Mouse (Mus musculus): ENCODE measurements around the gene Plekhn1. TPM values are rescaled to one million over a fixed set of nuclear protein-coding genes. Genes with fewer than 3 reads are reported as not detected.

Gene Plekhn1
- polyA plus RNA-seq, 1 experiment from 2014 or later = 23.9 TPM

DNA sequence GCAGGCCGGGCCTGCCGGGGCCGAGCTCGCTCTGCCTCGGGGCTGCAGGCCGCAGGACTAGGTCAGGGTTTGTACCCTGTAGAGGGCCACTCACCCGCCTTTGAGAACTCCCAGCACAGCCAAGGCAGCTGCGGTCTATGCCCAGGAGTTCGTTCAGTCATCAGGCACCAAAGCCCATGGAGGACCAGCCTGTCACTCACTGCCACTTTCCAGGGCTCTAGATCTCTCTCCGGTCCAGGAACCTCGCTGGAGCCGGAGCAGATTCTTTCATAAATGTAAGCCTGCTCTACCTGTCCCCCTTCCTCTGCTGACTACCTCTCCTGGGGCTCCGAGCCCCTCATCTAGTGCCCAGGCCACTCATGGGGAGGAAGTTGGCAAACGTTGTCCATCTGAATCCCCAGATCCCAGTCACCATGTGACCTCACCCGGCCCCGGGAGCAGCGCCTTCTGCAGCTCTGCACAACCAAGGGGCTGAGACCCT is 596 bp downstream of the Plekhn1 start:
- peak overlapping the region; percentile 91 for H3K27ac ChIP-seq (replicated peaks)
- no peaks in the 10 kb centered on the region for H3K9me3 ChIP-seq
- peaks cover 21% of the 10 kb centered on the region for H3K4me1 ChIP-seq
- peak overlapping the region; percentile 69 for H3K4me3 ChIP-seq
- peaks cover 65% of the 10 kb centered on the region for H3K36me3 ChIP-seq (replicated peaks)
- H3K27me3 ChIP-seq (replicated peaks; ENCODE audit: low read depth, poor library complexity, severe bottlenecking) = no peaks in the 10 kb centered on the region
- DNase-seq (ENCODE audit: low spot score) = peak; percentile 69
- WGBS = 2% methylated on average over 17 of the region's 17 CpGs

DNA sequence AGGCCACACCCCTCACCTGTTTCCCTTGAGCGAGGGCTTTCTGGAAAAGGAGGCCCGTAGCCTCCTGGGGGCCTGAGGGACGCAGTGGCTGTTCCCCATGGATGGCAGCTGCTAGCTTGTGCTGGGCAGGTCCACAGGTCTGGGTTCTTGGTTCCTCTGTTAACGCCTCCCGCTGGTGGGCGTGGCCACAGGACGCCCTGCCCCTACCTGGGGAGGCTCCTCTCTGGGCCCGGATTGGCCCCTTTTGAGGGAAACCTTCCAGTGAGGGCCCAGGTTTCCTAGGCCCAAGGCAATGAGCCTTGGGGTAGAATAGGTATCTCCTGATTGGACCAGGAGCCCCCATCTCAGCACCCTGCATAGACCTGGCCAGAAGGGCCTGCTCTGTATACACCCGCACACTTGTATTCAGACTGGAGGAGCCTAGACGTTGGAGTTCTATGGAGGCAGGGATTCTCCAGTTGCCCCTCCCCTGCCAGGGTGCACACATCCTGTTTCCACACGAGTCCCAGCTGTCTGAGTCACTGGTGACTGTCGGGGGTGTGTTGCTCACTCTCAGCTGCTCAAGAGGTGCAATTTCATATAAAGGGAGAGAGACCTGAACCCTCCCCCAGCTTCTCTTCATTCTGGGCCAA is 6.1 kb downstream of the Plekhn1 start:
- no peak for DNase-seq (ENCODE audit: low spot score)
- Histone ChIP-seq H3K27ac (replicated peaks) (peak overlapping the region; percentile 30; the same call in 1 of the 2 replicates), H3K9me3 (no peaks in the 10 kb centered on the region), H3K4me1 (peaks cover 16% of the 10 kb centered on the region), H3K27me3 (replicated peaks; ENCODE audit: low read depth, poor library complexity, severe bottlenecking) (no peaks in the 10 kb centered on the region), H3K36me3 (replicated peaks) (peaks cover 50% of the 10 kb centered on the region), H3K4me3 (peak overlapping the region; percentile 33)
- 24% methylated on average over 12 of the region's 12 CpGs for WGBS

GRCm38 (mm10) chr4:156227752-156228392 is 6.8 kb downstream of the Plekhn1 start:
- 33% methylated on average over 18 of the region's 18 CpGs for WGBS

DNA sequence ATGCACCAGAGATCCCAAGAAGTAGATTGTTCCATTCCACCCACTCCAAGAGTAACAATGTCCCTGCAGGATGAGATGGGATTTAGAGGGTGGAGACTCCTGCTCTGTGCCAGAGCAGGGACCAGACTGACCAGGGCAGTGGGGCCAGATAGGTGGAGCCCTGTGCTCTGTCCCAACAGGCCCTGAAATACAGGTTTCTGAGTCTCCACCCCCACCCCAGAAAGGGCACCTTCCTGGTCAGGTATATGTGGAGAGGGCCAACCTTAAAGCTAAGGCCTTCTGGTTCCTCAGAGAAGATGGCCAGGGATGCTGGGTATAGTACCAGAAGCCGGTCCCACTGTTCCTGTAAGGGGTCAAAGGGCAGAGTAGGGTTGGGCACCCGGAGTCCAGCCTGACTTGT is 10.4 kb downstream of the Plekhn1 start:
- Histone ChIP-seq H3K4me1 (peaks cover 11% of the 10 kb centered on the region), H3K27ac (replicated peaks) (no peak overlapping the region), H3K9me3 (no peaks in the 10 kb centered on the region), H3K36me3 (replicated peaks) (peaks cover 19% of the 10 kb centered on the region), H3K27me3 (replicated peaks; ENCODE audit: low read depth, poor library complexity, severe bottlenecking) (no peaks in the 10 kb centered on the region), H3K4me3 (no peak overlapping the region)
- no peak for DNase-seq (ENCODE audit: low spot score)
- WGBS = 81% methylated on average over 2 of the region's 2 CpGs

More at GRCm38 (mm10) chr4:156227752-156228392, 6.8 kb downstream of the Plekhn1 start:
- Histone ChIP-seq H3K4me3 (peak overlapping the region; percentile 33), H3K36me3 (replicated peaks) (peaks cover 45% of the 10 kb centered on the region), H3K9me3 (no peaks in the 10 kb centered on the region), H3K27ac (replicated peaks) (peak overlapping the region; percentile 30; the same call in 1 of the 2 replicates), H3K4me1 (peaks cover 11% of the 10 kb centered on the region), H3K27me3 (replicated peaks; ENCODE audit: low read depth, poor library complexity, severe bottlenecking) (no peaks in the 10 kb centered on the region)
- no peak for DNase-seq (ENCODE audit: low spot score)

DNA sequence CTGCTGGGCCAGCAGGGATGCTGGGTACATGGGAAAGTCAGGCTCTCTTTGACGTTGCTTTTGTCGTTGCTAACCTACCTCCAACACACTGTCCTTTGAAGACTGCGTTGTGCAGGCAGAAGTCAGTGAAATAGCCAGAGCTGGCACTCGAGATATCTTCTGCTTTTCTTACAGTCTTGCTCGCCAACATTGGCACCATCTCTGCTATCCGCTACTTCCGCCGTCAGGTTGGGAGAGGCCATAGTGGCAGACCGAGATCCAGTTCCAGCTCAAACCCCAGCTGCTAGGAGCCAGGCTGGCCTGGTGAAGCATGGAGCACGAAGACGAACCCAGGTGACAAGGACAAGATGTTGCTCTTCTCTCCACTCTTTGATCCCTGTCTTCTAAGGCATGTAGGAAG is 14.7 kb downstream of the Plekhn1 start:
- no peaks in the 10 kb centered on the region for H3K9me3 ChIP-seq
- H3K27ac ChIP-seq (replicated peaks) = no peak overlapping the region
- 90% methylated on average over 11 of the region's 11 CpGs for WGBS

GRCm38 (mm10) chr4:156217838-156218237 is 16.8 kb downstream of the Plekhn1 start:
- Histone ChIP-seq H3K36me3 (replicated peaks) (peaks cover 10% of the 10 kb centered on the region; the same call in 1 of the 2 replicates), H3K9me3 (no peaks in the 10 kb centered on the region), H3K4me1 (peaks cover 5% of the 10 kb centered on the region; the same call in 1 of the 2 replicates), H3K27me3 (replicated peaks; ENCODE audit: low read depth, poor library complexity, severe bottlenecking) (no peaks in the 10 kb centered on the region), H3K27ac (replicated peaks) (no peak overlapping the region), H3K4me3 (no peak overlapping the region)
- WGBS = 82% methylated on average over 16 of the region's 16 CpGs
- DNase-seq (ENCODE audit: low spot score) = no peak

More for the DNA sequence above, 14.7 kb downstream of the Plekhn1 start:
- Histone ChIP-seq H3K36me3 (replicated peaks) (peaks cover 10% of the 10 kb centered on the region; the same call in 1 of the 2 replicates), H3K4me1 (peaks cover 5% of the 10 kb centered on the region; the same call in 1 of the 2 replicates), H3K27me3 (replicated peaks; ENCODE audit: low read depth, poor library complexity, severe bottlenecking) (no peaks in the 10 kb centered on the region), H3K4me3 (no peak overlapping the region)
- no peak for DNase-seq (ENCODE audit: low spot score)

GRCm38 (mm10) chr4:156217022-156217669 is 17.5 kb downstream of the Plekhn1 start:
- Histone ChIP-seq H3K36me3 (replicated peaks) (peaks cover 5% of the 10 kb centered on the region; the same call in 1 of the 2 replicates), H3K9me3 (no peaks in the 10 kb centered on the region), H3K4me1 (peaks cover 5% of the 10 kb centered on the region; the same call in 1 of the 2 replicates), H3K4me3 (no peak overlapping the region), H3K27ac (replicated peaks) (no peak overlapping the region), H3K27me3 (replicated peaks; ENCODE audit: low read depth, poor library complexity, severe bottlenecking) (no peaks in the 10 kb centered on the region)
- WGBS = 82% methylated on average over 16 of the region's 16 CpGs
- no peak for DNase-seq (ENCODE audit: low spot score)

GRCm38 (mm10) chr4:156216196-156216595 is 18.5 kb downstream of the Plekhn1 start:
- peaks cover 5% of the 10 kb centered on the region; the same call in 1 of the 2 replicates for H3K4me1 ChIP-seq
- H3K27ac ChIP-seq (replicated peaks) = no peak overlapping the region
- H3K27me3 ChIP-seq (replicated peaks; ENCODE audit: low read depth, poor library complexity, severe bottlenecking) = no peaks in the 10 kb centered on the region
- no peaks in the 10 kb centered on the region for H3K9me3 ChIP-seq
- H3K4me3 ChIP-seq = no peak overlapping the region
- no peak for DNase-seq (ENCODE audit: low spot score)
- H3K36me3 ChIP-seq (replicated peaks) = no peaks in the 10 kb centered on the region; the same call in 1 of the 2 replicates
- WGBS = 91% methylated on average over 2 of the region's 2 CpGs

- DNase-seq (ENCODE audit: low spot score) = no peak
- no peak within 1 kb of the TSS for H3K4me3 ChIP-seq
- no peaks in the 10 kb centered on the region; the same call in 1 of the 2 replicates for H3K36me3 ChIP-seq (replicated peaks)
- H3K9me3 ChIP-seq = no peaks in the 10 kb centered on the region
- WGBS = 77% methylated on average over 4 of the region's 4 CpGs
- no peaks in the 10 kb centered on the region for H3K27me3 ChIP-seq (replicated peaks; ENCODE audit: low read depth, poor library complexity, severe bottlenecking)
- H3K4me1 ChIP-seq = peaks cover 5% of the 10 kb centered on the region; the same call in 1 of the 2 replicates
- no peak within 1 kb of the TSS for H3K27ac ChIP-seq (replicated peaks)
Measured at GRCm38 (mm10) chr4:156215649-156216048, 19.0 kb downstream of the Plekhn1 start, which contains the start of gene Perm1. Perm1 (plus strand) TSS chr4:156215868.

- WGBS = 93% methylated on average over 13 of the region's 13 CpGs
- H3K27ac ChIP-seq (replicated peaks) = no peak overlapping the region
- no peaks in the 10 kb centered on the region; the same call in 1 of the 2 replicates for H3K36me3 ChIP-seq (replicated peaks)
- H3K4me1 ChIP-seq = peaks cover 5% of the 10 kb centered on the region; the same call in 1 of the 2 replicates
- H3K27me3 ChIP-seq (replicated peaks; ENCODE audit: low read depth, poor library complexity, severe bottlenecking) = no peaks in the 10 kb centered on the region
- H3K9me3 ChIP-seq = no peaks in the 10 kb centered on the region
- no peak overlapping the region for H3K4me3 ChIP-seq
- no peak for DNase-seq (ENCODE audit: low spot score)
Measured at GRCm38 (mm10) chr4:156213134-156213533, 21.5 kb downstream of the Plekhn1 start.

DNA sequence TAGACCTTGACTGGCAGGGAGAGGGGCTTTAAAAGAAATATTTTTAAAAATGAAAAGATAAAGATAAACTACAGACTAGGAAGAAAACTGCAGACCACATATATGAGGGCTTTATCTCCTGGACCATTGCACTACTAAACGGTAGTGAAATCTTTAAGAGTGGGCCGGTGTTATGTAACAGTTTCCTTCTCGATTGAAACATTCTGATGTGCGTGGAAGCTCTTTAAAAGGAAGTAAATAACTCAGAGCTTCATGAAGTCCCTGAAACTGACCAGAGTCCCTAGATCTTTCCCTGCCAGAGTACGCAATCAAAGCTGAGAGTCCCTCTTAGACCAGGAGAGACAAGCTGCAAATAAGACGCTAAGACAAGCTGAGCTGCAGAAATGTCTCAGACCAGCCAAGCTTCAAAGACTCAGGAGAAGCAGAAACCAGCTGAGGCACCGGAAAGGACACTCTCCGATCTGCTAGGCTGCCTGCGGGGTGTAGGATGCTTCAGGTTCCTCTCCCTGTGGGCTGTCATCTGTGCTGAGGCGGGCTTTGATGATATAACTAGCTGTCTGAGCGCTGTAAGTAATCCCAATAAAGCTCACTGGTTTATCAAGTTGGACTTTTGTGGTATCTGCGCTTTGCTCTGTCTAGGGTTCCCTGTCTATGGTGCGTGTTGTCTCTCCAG is 24.6 kb downstream of the Plekhn1 start:
- no peaks in the 10 kb centered on the region; the same call in 1 of the 2 replicates for H3K36me3 ChIP-seq (replicated peaks)
- no peak for DNase-seq (ENCODE audit: low spot score)
- 82% methylated on average over 13 of the region's 13 CpGs for WGBS
- no peaks in the 10 kb centered on the region for H3K9me3 ChIP-seq
- peaks cover 10% of the 10 kb centered on the region for H3K27me3 ChIP-seq (replicated peaks; ENCODE audit: low read depth, poor library complexity, severe bottlenecking)
- no peak overlapping the region for H3K4me3 ChIP-seq
- H3K27ac ChIP-seq (replicated peaks) = no peak overlapping the region
- H3K4me1 ChIP-seq = no peaks in the 10 kb centered on the region

DNA sequence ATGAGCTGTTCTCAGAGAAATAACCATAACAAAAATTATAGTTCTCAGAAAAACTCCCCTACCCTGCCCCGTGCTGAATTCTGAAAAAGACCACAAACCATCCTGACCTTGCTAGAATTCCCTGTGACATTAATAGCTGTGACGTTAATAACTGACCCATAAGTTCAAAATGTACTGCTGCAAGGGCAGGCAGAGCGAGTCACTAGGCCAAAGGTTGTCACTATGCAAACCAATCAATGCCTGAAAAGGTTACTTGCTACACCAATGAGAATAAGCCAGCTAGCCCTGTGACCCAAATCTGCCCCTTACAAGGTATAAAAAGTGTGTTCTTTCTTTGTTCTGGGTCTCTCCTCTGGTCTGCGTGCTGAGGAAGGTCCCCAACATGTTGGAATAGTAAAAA is 25.8 kb downstream of the Plekhn1 start:
- H3K27me3 ChIP-seq (replicated peaks; ENCODE audit: low read depth, poor library complexity, severe bottlenecking) = peaks cover 22% of the 10 kb centered on the region
- no peaks in the 10 kb centered on the region; the same call in 1 of the 2 replicates for H3K36me3 ChIP-seq (replicated peaks)
- WGBS = 84% methylated on average over 4 of the region's 4 CpGs
- peaks cover 11% of the 10 kb centered on the region for H3K4me1 ChIP-seq
- H3K4me3 ChIP-seq = no peak overlapping the region
- no peaks in the 10 kb centered on the region for H3K9me3 ChIP-seq
- no peak overlapping the region for H3K27ac ChIP-seq (replicated peaks)
- DNase-seq (ENCODE audit: low spot score) = no peak

Data from embryonic facial prominence, embryonic 10.5 days (tissue).